Mouse (Mus musculus): Measurements from ENCODE around the gene Lalba. TPM values are rescaled to one million over a fixed set of nuclear protein-coding genes. Genes with fewer than 3 reads are reported as not detected.
"Not testable (repeated sequence)": the region's sequence is repeated elsewhere in the genome, so short reads cannot be mapped to it uniquely, and the experiment has no call there.

Gene Lalba
- polyA plus RNA-seq, 1 experiment from 2014 or later = not detected

DNA sequence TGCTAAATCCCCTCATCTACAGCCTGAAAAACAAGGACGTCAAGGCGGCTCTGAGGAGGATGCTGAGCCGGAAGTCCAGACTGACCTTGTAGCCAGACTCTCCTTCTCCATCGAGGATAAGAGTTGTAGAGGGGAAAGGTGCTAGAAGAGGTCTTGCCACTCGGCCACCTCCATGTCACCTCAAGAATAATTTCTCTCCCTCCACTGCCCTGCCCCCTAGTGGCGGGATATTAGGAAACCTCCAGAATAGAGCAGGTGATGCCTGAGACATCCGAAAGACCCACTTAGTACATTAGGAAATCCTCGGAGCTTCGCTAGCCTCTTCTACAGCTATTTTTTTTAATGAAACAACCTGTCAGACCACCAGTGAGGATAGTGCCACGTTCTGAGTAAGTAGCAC is 7.1 kb downstream of the Lalba start:
- Histone ChIP-seq H3K27ac (ENCODE audit: low read depth, low read length) (no peak overlapping the region), H3K27me3 (replicated peaks; ENCODE audit: control insufficient read depth, insufficient read depth, low read length) (no peaks in the 10 kb centered on the region), H3K9me3 (ENCODE audit: control insufficient read depth, low read length) (no peaks in the 10 kb centered on the region)

DNA sequence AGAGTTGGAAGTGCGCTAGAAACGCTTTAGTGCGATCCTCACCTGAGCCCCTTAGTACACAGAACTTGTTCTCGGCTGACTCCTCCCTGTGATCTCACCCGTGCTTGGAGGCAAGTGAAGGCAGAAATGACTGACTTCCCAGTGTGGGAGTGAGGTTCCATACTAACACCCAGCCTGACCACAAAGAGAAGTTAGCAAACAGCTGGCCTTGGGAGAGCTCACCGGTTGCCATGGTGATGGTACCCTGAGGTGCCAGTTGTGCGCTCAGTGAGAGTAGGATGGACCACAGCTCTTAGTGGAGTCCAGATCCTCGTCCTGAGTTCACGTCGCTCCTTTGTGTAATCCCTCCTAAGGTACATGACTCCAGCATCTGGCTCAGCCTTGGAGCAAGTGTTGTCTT is 7.6 kb downstream of the Lalba start:
- H3K27me3 ChIP-seq (replicated peaks; ENCODE audit: control insufficient read depth, insufficient read depth, low read length) = no peaks in the 10 kb centered on the region
- no peak overlapping the region for H3K27ac ChIP-seq (ENCODE audit: low read depth, low read length)
- no peak for ATAC-seq
- no peaks in the 10 kb centered on the region for H3K9me3 ChIP-seq (ENCODE audit: control insufficient read depth, low read length)
- WGBS = 76% methylated on average over 10 of the region's 10 CpGs
- no peak overlapping the region for H3K9ac ChIP-seq (ENCODE audit: low read depth, low read length)
- no peak overlapping the region for H3K4me3 ChIP-seq (ENCODE audit: low read length)
- no peaks in the 10 kb centered on the region for H3K36me3 ChIP-seq (ENCODE audit: control insufficient read depth, insufficient read depth, low read length)
- no peaks in the 10 kb centered on the region for H3K4me1 ChIP-seq (ENCODE audit: control insufficient read depth, insufficient read depth, low read depth, low read length)
- no peak overlapping the region for H3K4me2 ChIP-seq (ENCODE audit: low read length)

More for the DNA sequence above, 7.1 kb downstream of the Lalba start:
- Histone ChIP-seq H3K4me3 (ENCODE audit: low read length) (no peak overlapping the region), H3K4me2 (ENCODE audit: low read length) (no peak overlapping the region), H3K36me3 (ENCODE audit: control insufficient read depth, insufficient read depth, low read length) (no peaks in the 10 kb centered on the region), H3K9ac (ENCODE audit: low read depth, low read length) (no peak overlapping the region), H3K4me1 (ENCODE audit: control insufficient read depth, insufficient read depth, low read depth, low read length) (no peaks in the 10 kb centered on the region)
- ATAC-seq = no peak
- WGBS = 60% methylated on average over 10 of the region's 10 CpGs

DNA sequence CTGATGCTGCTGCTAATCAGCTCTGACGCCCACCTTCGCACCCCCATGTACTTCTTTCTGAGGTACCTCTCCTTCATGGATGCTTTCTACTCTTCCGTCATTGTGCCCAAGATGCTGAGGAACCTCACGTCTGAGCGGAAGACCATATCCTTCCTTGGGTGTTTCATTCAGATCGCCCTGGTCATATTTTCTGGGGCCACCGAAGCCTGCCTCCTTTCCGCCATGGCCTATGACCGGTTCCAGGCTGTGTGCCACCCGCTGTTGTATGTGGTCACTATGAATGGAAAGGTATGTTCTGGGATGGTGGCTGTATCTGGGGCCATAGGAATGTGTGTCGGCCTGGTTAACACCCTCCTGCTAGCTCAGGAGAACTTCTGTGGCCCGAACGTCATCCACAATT is 11.0 kb downstream of the Lalba start:
- ATAC-seq = no peak
- H3K4me1 ChIP-seq (ENCODE audit: control insufficient read depth, insufficient read depth, low read depth, low read length) = no peaks in the 10 kb centered on the region
- 93% methylated on average over 13 of the region's 13 CpGs for WGBS
- H3K4me3 ChIP-seq (ENCODE audit: low read length) = no peak overlapping the region
- no peak overlapping the region for H3K4me2 ChIP-seq (ENCODE audit: low read length)
- no peaks in the 10 kb centered on the region for H3K27me3 ChIP-seq (replicated peaks; ENCODE audit: control insufficient read depth, insufficient read depth, low read length)
- no peak overlapping the region for H3K27ac ChIP-seq (ENCODE audit: low read depth, low read length)
- no peak overlapping the region for H3K9ac ChIP-seq (ENCODE audit: low read depth, low read length)
- no peaks in the 10 kb centered on the region for H3K9me3 ChIP-seq (ENCODE audit: control insufficient read depth, low read length)
- H3K36me3 ChIP-seq (ENCODE audit: control insufficient read depth, insufficient read depth, low read length) = no peaks in the 10 kb centered on the region

DNA sequence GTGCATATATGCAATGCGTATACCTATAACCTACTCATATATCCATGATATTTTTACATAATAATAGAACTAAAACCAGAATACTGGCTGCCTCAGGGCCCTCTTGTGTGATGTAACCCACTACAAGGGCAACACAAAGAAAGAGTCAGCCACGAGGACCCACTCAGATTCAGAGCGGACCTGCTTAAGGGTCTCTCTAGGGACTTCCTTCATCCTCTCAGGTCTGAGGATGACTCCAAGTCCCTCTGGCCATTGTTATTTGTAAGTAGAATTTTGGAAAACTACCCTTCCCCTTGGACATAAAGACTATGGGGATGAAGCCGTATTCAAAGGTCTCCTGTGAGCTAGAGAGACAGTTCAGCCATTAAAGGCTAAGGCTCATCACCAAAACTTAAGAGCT is 12.9 kb downstream of the Lalba start, which contains the start of gene OR5BS1P:
Gene OR5BS1P (plus strand): TSS at position 301 of the 400 bp plus-strand sequence.
- Histone ChIP-seq H3K4me2 (ENCODE audit: low read length) (no peak within 1 kb of the TSS), H3K9ac (ENCODE audit: low read depth, low read length) (no peak within 1 kb of the TSS), H3K4me3 (ENCODE audit: low read length) (no peak within 1 kb of the TSS), H3K27ac (ENCODE audit: low read depth, low read length) (no peak within 1 kb of the TSS), H3K4me1 (ENCODE audit: control insufficient read depth, insufficient read depth, low read depth, low read length) (no peaks in the 10 kb centered on the region), H3K27me3 (replicated peaks; ENCODE audit: control insufficient read depth, insufficient read depth, low read length) (no peaks in the 10 kb centered on the region), H3K9me3 (ENCODE audit: control insufficient read depth, low read length) (no peaks in the 10 kb centered on the region), H3K36me3 (ENCODE audit: control insufficient read depth, insufficient read depth, low read length) (no peaks in the 10 kb centered on the region)
- ATAC-seq = no peak
- WGBS = 88% methylated on average over 4 of the region's 4 CpGs

DNA sequence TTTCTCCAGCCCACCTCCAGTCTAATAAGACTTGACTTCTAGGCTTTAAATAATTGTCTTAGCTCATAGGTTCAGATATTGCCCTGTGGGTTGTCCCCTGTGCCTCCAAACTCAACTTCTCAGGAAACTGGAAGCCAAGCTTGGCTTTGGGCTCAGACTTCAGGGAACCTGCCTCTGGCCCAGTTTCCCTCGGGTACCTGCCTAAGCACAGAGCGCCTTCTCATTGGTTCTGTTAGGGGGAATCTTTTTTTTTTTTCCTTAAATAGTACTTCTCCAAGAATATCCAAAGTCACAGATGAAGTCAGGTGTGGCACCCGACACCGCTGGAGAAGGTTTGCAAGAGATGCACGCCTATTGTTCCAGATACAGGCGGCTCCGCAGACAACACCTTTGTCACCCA is 30.2 kb downstream of the Lalba start, which contains the start of gene Olfr281:
Gene Olfr281 (plus strand): TSS at position 301 of the 400 bp plus-strand sequence.
- H3K4me3 ChIP-seq (ENCODE audit: low read length) = no peak within 1 kb of the TSS
- ATAC-seq = no peak
- H3K9ac ChIP-seq (ENCODE audit: low read depth, low read length) = no peak within 1 kb of the TSS
- H3K27ac ChIP-seq (ENCODE audit: low read depth, low read length) = no peak within 1 kb of the TSS
- H3K4me2 ChIP-seq (ENCODE audit: low read length) = no peak within 1 kb of the TSS
- no peaks in the 10 kb centered on the region for H3K4me1 ChIP-seq (ENCODE audit: control insufficient read depth, insufficient read depth, low read depth, low read length)
- no peaks in the 10 kb centered on the region for H3K27me3 ChIP-seq (replicated peaks; ENCODE audit: control insufficient read depth, insufficient read depth, low read length)
- no peaks in the 10 kb centered on the region for H3K9me3 ChIP-seq (ENCODE audit: control insufficient read depth, low read length)
- 94% methylated on average over 7 of the region's 7 CpGs for WGBS
- H3K36me3 ChIP-seq (ENCODE audit: control insufficient read depth, insufficient read depth, low read length) = no peaks in the 10 kb centered on the region

DNA sequence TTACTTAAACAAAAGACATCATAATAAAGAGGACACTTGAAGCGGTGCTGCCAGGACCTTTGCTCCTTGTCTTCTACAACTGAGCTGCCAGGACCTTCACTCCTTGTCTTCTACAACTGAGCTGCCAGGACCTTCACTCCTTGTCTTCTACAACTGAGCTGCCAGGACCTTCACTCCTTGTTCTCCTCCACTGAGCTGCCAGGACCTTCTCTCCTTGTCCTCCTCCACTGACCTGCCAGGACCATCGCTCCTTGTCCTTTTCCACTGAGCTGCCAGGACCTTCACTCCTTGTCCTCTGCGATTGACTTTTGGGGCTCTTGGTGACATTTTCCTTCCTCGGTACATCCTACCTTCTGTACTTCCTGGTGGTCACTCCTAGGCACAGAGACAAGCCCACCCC is 34.0 kb downstream of the Lalba start:
- no peak for ATAC-seq
- H3K27me3 ChIP-seq (replicated peaks; ENCODE audit: control insufficient read depth, insufficient read depth, low read length) = no peaks in the 10 kb centered on the region
- H3K36me3 ChIP-seq (ENCODE audit: control insufficient read depth, insufficient read depth, low read length) = no peaks in the 10 kb centered on the region
- H3K4me1 ChIP-seq (ENCODE audit: control insufficient read depth, insufficient read depth, low read depth, low read length) = no peaks in the 10 kb centered on the region
- H3K27ac ChIP-seq (ENCODE audit: low read depth, low read length) = no peak overlapping the region
- no peak overlapping the region for H3K9ac ChIP-seq (ENCODE audit: low read depth, low read length)
- no peaks in the 10 kb centered on the region for H3K9me3 ChIP-seq (ENCODE audit: control insufficient read depth, low read length)
- WGBS = 53% methylated on average over 4 of the region's 4 CpGs
- no peak overlapping the region for H3K4me2 ChIP-seq (ENCODE audit: low read length)
- no peak overlapping the region for H3K4me3 ChIP-seq (ENCODE audit: low read length)

DNA sequence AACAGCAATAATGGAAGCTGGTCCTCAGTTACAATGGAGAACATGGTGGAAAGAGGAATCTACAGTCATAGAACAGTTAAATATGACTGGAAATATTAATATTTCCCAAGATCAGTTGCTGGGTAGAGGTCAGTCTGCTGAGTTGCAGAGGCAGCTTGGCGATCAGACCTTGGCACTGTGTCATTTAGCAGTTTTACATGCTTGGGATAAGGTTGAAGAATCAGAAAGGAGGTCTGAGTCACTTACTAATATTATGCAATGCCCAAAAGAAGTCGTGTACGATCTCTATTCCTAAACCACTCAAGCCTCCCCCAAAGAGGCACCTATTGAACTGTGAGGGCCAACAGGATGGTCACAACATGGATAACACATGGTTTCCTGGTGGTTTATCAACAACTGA is 38.0 kb downstream of the Lalba start:
- Histone ChIP-seq H3K9me3 (ENCODE audit: control insufficient read depth, low read length) (no peaks in the 10 kb centered on the region), H3K27ac (ENCODE audit: low read depth, low read length) (no peak overlapping the region), H3K36me3 (ENCODE audit: control insufficient read depth, insufficient read depth, low read length) (no peaks in the 10 kb centered on the region), H3K4me2 (ENCODE audit: low read length) (no peak overlapping the region), H3K4me3 (ENCODE audit: low read length) (no peak overlapping the region), H3K9ac (ENCODE audit: low read depth, low read length) (no peak overlapping the region), H3K4me1 (ENCODE audit: control insufficient read depth, insufficient read depth, low read depth, low read length) (no peaks in the 10 kb centered on the region), H3K27me3 (replicated peaks; ENCODE audit: control insufficient read depth, insufficient read depth, low read length) (no peaks in the 10 kb centered on the region)
- ATAC-seq = no peak
- 77% methylated on average over 3 of the region's 3 CpGs for WGBS

DNA sequence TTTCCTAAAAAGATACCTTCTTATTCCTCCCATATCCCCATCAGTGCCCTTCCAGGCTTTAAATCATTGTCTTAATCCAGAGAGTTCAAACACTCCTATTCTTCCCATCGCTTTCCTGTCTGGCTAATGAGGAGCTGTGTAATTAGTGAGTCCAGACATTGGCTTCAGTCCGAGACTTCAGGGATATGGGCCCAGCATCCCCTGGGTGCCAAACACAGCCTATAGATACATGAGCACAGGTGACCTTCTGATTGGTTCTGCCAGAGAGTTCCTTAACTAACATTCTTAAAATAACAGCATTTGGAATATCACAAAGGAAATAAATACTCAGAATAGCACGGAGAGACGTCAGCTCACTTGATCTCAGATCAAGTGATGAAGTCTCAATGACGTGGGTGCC is 51.6 kb downstream of the Lalba start, which contains the start of gene Olfr282:
Gene Olfr282 (plus strand): TSS at position 301 of the 400 bp plus-strand sequence.
- not testable (repeated sequence) for H3K4me2 ChIP-seq (ENCODE audit: low read length); H3K36me3 ChIP-seq (ENCODE audit: control insufficient read depth, insufficient read depth, low read length); H3K27me3 ChIP-seq (replicated peaks; ENCODE audit: control insufficient read depth, insufficient read depth, low read length); H3K4me3 ChIP-seq (ENCODE audit: low read length); ATAC-seq; H3K27ac ChIP-seq (ENCODE audit: low read depth, low read length); H3K4me1 ChIP-seq (ENCODE audit: control insufficient read depth, insufficient read depth, low read depth, low read length); H3K9ac ChIP-seq (ENCODE audit: low read depth, low read length); H3K9me3 ChIP-seq (ENCODE audit: control insufficient read depth, low read length)
- whole genome bisulfite sequencing = 85% methylated on average over 5 of the region's 5 CpGs

Measured in hindbrain, embryonic 16.5 days (tissue).